Mouse (Mus musculus): ENCODE measurements around the gene Rbm26. TPM values are rescaled to one million over a fixed set of nuclear protein-coding genes. Genes with fewer than 3 reads are reported as not detected.

Gene Rbm26
- 10 to 100 TPM; 58.0 to 61.7 TPM for total RNA-seq (2021)

DNA sequence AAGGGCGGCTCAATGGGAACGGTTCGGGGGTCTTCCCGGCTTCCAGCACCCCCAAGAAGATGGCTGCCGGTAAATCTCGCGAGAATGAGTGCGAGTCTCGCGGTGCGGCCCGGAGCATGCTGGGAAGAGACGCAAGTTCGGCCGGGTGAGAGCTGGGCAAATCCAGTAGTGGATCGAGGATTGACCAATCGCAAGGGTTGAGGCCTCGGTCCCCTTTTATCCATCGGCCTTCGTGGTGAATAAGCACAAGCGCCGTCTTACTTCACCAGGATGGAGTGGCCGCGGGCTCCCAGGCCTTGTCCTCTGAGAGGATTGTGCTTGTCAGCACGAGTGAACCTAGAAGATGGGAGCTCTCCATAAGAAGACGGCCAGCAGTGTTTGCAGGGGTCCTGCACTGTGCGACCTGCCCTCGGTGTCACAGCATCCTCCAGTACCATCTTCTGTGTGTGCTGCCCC is at the start of gene Rbm26:
Gene Rbm26, minus strand, starts transcription at position 90 of the 456 bp plus-strand sequence.
- intact Hi-C loops (cut with DNase I): loop anchor here (2.0 kb wide), 2 partner anchors 82 to 118 kb away; partner anchors contain the start of gene Ndfip2
- DNase-seq (ENCODE audit: low spot score in 2 of 2): peak; percentile 95 to 97

- intact Hi-C loops (cut with DNase I): no loop called here
- no peak for DNase-seq (ENCODE audit: low spot score in 2 of 2)
Measured at GRCm38 (mm10) chr14:105225790-105226189, 48.7 kb upstream of the Rbm26 start.

DNA sequence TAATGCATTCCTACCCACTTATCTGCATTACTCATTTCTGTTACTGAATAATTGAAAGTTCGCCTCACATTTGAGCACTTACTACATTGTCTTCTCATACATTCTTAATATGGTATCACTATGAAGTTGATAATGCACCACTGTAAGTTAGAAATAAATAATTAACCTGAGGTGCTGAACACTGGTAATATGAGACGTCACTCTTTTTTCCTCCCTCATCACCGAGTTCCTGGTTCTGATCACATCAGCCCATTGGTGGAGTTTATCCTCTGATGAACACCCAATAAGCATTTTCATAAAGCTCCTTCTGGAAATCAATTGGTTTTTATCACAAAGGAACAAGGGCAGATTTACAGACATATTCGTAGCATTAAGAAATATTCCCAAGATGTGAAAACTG is 45.1 kb upstream of the Rbm26 start:
- no peak for DNase-seq (ENCODE audit: low spot score in 2 of 2)
- intact Hi-C loops (cut with DNase I): no loop called here

- no peak for DNase-seq (ENCODE audit: low spot score in 2 of 2)
- intact Hi-C loops (cut with DNase I): no loop called here
Measured at GRCm38 (mm10) chr14:105219525-105220376, 42.6 kb upstream of the Rbm26 start.

GRCm38 (mm10) chr14:105198401-105198800 is 21.3 kb upstream of the Rbm26 start:
- intact Hi-C loops (cut with DNase I): no loop called here

DNA sequence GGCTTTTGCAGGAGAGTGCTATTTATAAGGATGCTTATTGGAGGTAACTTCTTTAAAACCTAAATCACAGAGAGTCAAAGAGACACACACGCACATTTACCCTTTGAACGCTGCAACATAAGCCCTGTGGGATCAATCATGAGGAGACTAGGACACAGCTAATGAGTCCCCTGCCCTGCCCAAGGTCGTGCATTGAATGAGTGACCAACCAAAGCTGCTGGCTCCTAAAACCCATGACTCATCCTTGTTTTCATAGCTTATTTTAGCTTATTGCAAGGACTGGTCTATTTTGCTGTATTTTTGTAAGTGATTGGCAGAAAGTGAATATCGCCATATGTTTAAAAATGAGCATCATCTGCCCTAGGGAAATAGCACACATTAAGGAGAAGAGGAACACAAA is 17.6 kb upstream of the Rbm26 start:
- intact Hi-C loops (cut with DNase I): no loop called here
- peak in 1 of 2 experiments; percentile 49 for DNase-seq (ENCODE audit: low spot score in 2 of 2)

More at GRCm38 (mm10) chr14:105198401-105198800, 21.3 kb upstream of the Rbm26 start:
- no peak for DNase-seq (ENCODE audit: low spot score in 2 of 2)

DNA sequence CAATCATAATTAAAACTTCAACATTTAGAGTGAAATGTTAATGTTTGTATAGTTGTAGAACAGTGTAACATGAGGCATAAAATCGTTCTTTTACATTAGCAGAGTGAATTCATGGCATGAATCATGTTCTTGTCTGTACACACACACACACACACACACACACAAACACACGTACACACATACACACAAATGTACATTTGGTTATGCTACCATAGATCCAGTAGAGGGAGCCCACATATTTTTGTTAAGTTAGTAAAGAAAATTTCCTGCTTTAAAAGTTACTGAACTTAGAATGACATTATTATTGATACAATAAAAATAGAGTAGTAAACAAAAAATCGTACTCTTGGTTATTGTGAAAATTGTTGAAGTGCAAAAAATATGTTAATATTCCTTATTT is 7.7 kb upstream of the Rbm26 start:
- no peak for DNase-seq (ENCODE audit: low spot score in 2 of 2)
- intact Hi-C loops (cut with DNase I): loop anchor here (2.0 to 10.0 kb wide), 3 partner anchors 62 to 1320 kb away; no protein-coding TSS in a partner anchor

DNA sequence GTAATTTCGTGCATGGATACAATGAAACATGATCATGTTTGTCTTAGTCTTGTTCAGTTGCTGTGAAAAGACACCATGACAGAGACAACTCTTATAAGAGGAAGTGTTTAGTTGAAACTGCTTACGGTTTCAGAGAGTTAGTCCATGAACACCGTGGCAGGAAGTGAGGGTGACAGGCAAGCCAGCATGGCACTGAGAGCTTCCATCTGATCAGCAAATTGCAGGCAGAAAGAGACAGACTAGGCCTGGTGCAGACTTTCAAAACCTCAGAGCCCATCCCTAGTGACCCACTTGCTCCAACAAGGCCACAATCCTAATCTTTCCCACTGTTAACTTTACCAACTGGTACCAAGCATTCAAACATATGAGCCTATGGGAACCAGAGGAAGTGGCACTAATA is 5.7 kb upstream of the Rbm26 start:
- intact Hi-C loops (cut with DNase I): loop anchor here (10.0 kb wide), 1 partner anchor 1322 kb away; no protein-coding TSS in a partner anchor
- DNase-seq (ENCODE audit: low spot score in 2 of 2): no peak

GRCm38 (mm10) chr14:105179733-105180132 is 2.6 kb upstream of the Rbm26 start:
- DNase-seq (ENCODE audit: low spot score in 2 of 2): no peak
- intact Hi-C loops (cut with DNase I): loop anchor here (10.0 kb wide), 1 partner anchor 1325 kb away; no protein-coding TSS in a partner anchor

GRCm38 (mm10) chr14:105178996-105179395 is 1.9 kb upstream of the Rbm26 start:
- intact Hi-C loops (cut with DNase I): no loop called here
- DNase-seq (ENCODE audit: low spot score in 2 of 2): no peak

GRCm38 (mm10) chr14:105176381-105177168 is 552 bp downstream of the Rbm26 start:
- intact Hi-C loops (cut with DNase I): loop anchor here (2.0 kb wide), 2 partner anchors 82 to 118 kb away; partner anchors contain the start of gene Ndfip2
- DNase-seq (ENCODE audit: low spot score in 2 of 2): peak; percentile 22 to 50

DNA sequence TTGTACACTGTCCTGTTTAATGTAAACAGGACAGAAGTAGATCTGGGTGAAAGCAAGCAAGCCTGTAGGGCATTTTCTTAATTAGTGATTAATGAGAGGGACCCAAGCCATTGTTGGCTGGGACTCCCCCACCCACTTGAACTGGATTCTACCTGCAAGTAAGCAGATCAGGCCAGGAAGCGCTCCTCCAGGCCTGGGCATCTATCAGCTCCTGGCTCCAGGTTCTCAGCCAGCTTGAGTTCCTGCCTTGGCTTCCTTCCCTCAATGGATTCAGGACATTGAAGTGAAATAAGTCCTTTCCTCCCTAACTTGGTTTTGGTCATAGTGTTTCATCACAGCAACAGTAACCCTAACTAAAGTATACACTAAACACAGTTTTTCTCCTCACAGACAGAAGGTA is 9.9 kb downstream of the Rbm26 start:
- no peak for DNase-seq (ENCODE audit: low spot score in 2 of 2)
- intact Hi-C loops (cut with DNase I): no loop called here

GRCm38 (mm10) chr14:105164793-105165192 is 12.3 kb downstream of the Rbm26 start:
- no peak for DNase-seq (ENCODE audit: low spot score in 2 of 2)
- intact Hi-C loops (cut with DNase I): no loop called here

GRCm38 (mm10) chr14:105161334-105161733 is 15.8 kb downstream of the Rbm26 start:
- intact Hi-C loops (cut with DNase I): no loop called here
- DNase-seq (ENCODE audit: low spot score in 2 of 2): no peak

DNA sequence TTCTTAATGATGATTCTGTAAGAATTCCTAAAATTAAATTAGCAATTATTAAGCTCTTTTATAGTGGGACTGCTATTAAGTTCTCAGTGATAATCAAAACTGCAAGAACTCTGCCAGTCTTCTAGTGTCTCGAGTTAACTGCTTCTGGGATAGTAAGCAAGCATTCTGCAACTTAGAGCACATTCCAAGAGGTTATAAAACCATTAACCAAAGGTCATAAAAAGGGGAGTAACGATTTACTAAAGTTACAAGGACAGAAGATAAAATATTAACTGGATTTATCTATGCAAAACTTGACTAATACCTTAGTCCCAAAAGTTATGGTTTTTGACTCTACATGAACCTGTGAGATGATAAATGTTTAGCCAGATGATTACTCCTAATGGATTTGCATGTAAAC is 18.6 kb downstream of the Rbm26 start:
- no peak for DNase-seq (ENCODE audit: low spot score in 2 of 2)
- intact Hi-C loops (cut with DNase I): no loop called here

- DNase-seq (ENCODE audit: low spot score in 2 of 2): peak in 1 of 2 experiments; percentile 22
- intact Hi-C loops (cut with DNase I): loop anchor here (10.0 kb wide), 1 partner anchor 1099 kb away; no protein-coding TSS in a partner anchor
Measured at GRCm38 (mm10) chr14:105134076-105134475, 43.1 kb downstream of the Rbm26 start.

DNA sequence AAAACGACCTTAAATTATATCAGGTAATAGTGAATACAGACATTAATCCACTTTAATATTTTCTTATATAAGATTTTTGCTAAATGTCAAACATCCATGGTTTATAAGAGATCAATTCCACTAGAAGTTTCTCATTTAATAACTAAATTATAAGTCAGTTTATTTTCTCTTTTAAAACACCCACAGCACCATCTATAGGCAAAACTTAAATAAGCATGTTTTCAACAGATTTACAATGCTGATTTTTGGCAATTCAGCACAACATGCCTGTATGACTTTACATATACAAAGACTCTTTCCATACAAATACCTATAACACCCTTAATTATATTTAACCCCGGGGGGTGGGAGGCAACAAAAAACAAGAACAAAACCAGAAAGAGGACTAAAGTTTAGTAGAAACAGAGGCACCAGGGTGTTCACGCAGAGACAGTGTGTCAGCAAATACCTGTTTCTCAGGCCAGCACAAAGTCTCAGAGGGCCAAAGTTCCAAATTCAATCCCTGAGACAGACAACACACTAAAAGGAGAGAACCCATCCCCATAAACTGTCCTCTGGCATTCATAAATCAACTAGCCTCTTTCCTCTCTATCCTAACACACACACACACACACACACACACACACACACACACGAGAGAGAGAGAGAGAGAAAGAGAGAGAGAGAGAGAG is 49.3 kb downstream of the Rbm26 start:
- DNase-seq (ENCODE audit: low spot score in 2 of 2): no peak
- intact Hi-C loops (cut with DNase I): no loop called here

GRCm38 (mm10) chr14:105124513-105124912 is 52.6 kb downstream of the Rbm26 start:
- no peak for DNase-seq (ENCODE audit: low spot score in 2 of 2)
- intact Hi-C loops (cut with DNase I): no loop called here

GRCm38 (mm10) chr14:105115402-105115801 is 61.7 kb downstream of the Rbm26 start:
- DNase-seq (ENCODE audit: low spot score in 2 of 2): no peak
- intact Hi-C loops (cut with DNase I): no loop called here

GRCm38 (mm10) chr14:105106252-105106651 is 70.9 kb downstream of the Rbm26 start:
- intact Hi-C loops (cut with DNase I): no loop called here
- DNase-seq (ENCODE audit: low spot score in 2 of 2): no peak
